Mouse (Mus musculus): ENCODE measurements around the gene Lpp. TPM values are rescaled to one million over a fixed set of nuclear protein-coding genes. Genes with fewer than 3 reads are reported as not detected.

Gene Lpp
- total and polyA plus RNA-seq, 3 experiments = 0.16 TPM; not detected in 2

DNA sequence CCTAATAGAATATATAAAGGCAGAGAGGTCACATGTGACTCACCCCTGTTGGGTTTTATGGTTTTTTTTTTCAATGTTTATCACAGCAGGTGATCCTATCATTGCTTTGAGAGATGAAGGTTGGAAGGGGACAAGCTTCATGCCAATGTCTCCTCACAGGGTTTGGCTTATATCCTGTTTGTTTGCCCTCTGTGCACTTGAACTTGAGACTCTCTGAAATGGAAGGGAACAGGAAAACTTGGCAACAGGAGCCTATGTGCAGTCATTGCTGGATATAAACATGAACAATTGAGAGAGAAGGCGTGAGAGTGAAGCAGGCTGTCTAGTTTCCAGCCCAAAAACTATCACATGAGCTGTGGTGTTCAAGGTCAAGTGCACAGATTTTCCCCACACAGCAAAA, 508.8 kb downstream of the Lpp start:
- Histone ChIP-seq H3K4me3 (ENCODE audit: low read depth, low read length) (no peak overlapping the region), H3K36me3 (replicated peaks) (no peaks in the 10 kb centered on the region), H3K27me3 (ENCODE audit: insufficient read depth, low read length) (no peaks in the 10 kb centered on the region), H3K9me3 (replicated peaks) (peaks cover 10% of the 10 kb centered on the region; the same call in 1 of the 2 replicates), H3K4me1 (ENCODE audit: insufficient read depth, low read depth, low read length) (no peaks in the 10 kb centered on the region)
- no peak for ATAC-seq (ENCODE audit: extremely low read depth, insufficient number of reproducible peaks, low FRiP score, poor library complexity, severe bottlenecking)
- no peak for DNase-seq (ENCODE audit: low spot score)
- TF ChIP-seq CTCF (IDR thresholded peaks at IDR 0.05; ENCODE audit: low read depth, low read length) (no peak), GATA1 (IDR thresholded peaks at IDR 0.05; ENCODE audit: borderline replicate concordance, low read length) (no peak), TAL1 (conservative IDR thresholded peaks at IDR 0.05; ENCODE audit: low read depth, low read length) (no peak), POLR2AphosphoS5 (IDR thresholded peaks at IDR 0.05; ENCODE audit: insufficient replicate concordance, low read depth, low read length) (no peak), GATA2 (IDR thresholded peaks at IDR 0.05; ENCODE audit: borderline replicate concordance, low read depth, low read length) (no peak)

DNA sequence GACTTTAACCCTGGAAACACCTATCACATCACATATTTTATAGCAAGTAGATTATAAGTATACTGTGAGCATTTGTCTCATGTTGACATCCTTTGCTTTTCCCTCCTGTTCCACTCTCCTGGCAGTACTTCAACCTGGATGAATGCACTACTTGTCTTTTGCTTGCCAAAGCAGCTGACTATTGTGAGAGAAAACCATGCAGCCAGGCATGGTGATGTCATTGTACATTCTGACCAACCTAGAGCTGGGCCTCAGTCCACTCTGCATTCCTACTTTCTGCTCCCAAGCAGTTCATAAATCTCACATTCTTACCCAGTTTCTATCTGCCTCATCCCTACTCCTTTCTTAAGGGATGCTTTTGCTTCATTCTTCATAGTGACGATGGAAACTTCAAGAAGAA, 515.6 kb downstream of the Lpp start:
- Histone ChIP-seq H3K36me3 (replicated peaks) (no peaks in the 10 kb centered on the region), H3K4me1 (ENCODE audit: insufficient read depth, low read depth, low read length) (no peaks in the 10 kb centered on the region), H3K9me3 (replicated peaks) (peaks cover 8% of the 10 kb centered on the region), H3K27me3 (ENCODE audit: insufficient read depth, low read length) (no peaks in the 10 kb centered on the region), H3K4me3 (ENCODE audit: low read depth, low read length) (no peak overlapping the region)
- TF ChIP-seq GATA1 (IDR thresholded peaks at IDR 0.05; ENCODE audit: borderline replicate concordance, low read length) = no peak
- no peak for TF ChIP-seq GATA2 (IDR thresholded peaks at IDR 0.05; ENCODE audit: borderline replicate concordance, low read depth, low read length)
- no peak for TF ChIP-seq POLR2AphosphoS5 (IDR thresholded peaks at IDR 0.05; ENCODE audit: insufficient replicate concordance, low read depth, low read length)
- TF ChIP-seq TAL1 (conservative IDR thresholded peaks at IDR 0.05; ENCODE audit: low read depth, low read length) = no peak
- no peak for TF ChIP-seq CTCF (IDR thresholded peaks at IDR 0.05; ENCODE audit: low read depth, low read length)
- ATAC-seq (ENCODE audit: extremely low read depth, insufficient number of reproducible peaks, low FRiP score, poor library complexity, severe bottlenecking) (no peak), DNase-seq (ENCODE audit: low spot score) (no peak)

DNA sequence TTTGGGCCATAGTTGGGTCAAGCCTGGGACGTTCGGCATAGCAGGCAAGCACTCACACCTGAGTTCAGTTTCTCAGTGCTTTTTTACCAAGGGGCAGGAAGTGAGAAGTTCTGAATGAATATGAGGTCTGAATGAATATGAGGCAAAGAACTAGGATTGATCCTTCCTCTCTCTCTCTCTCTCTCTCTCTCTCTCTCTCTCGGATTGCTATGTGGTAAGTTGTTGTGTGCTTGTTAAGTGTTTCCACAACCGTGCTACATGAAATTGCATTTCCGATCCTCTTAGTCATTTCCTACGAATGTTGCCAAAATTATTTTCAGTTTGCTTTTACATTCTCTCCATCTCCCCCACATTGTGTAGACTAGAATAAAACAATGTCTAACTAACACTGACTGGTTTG, 517.0 kb downstream of the Lpp start:
- H3K4me3 ChIP-seq (ENCODE audit: low read depth, low read length) = no peak overlapping the region
- DNase-seq (ENCODE audit: low spot score) (no peak), ATAC-seq (ENCODE audit: extremely low read depth, insufficient number of reproducible peaks, low FRiP score, poor library complexity, severe bottlenecking) (no peak)
- peaks cover 8% of the 10 kb centered on the region for H3K9me3 ChIP-seq (replicated peaks)
- no peaks in the 10 kb centered on the region for H3K4me1 ChIP-seq (ENCODE audit: insufficient read depth, low read depth, low read length)
- H3K36me3 ChIP-seq (replicated peaks) = no peaks in the 10 kb centered on the region
- no peaks in the 10 kb centered on the region for H3K27me3 ChIP-seq (ENCODE audit: insufficient read depth, low read length)
- TF ChIP-seq GATA2 (IDR thresholded peaks at IDR 0.05; ENCODE audit: borderline replicate concordance, low read depth, low read length) (no peak), GATA1 (IDR thresholded peaks at IDR 0.05; ENCODE audit: borderline replicate concordance, low read length) (no peak), CTCF (IDR thresholded peaks at IDR 0.05; ENCODE audit: low read depth, low read length) (no peak), POLR2AphosphoS5 (IDR thresholded peaks at IDR 0.05; ENCODE audit: insufficient replicate concordance, low read depth, low read length) (no peak), TAL1 (conservative IDR thresholded peaks at IDR 0.05; ENCODE audit: low read depth, low read length) (no peak)

DNA sequence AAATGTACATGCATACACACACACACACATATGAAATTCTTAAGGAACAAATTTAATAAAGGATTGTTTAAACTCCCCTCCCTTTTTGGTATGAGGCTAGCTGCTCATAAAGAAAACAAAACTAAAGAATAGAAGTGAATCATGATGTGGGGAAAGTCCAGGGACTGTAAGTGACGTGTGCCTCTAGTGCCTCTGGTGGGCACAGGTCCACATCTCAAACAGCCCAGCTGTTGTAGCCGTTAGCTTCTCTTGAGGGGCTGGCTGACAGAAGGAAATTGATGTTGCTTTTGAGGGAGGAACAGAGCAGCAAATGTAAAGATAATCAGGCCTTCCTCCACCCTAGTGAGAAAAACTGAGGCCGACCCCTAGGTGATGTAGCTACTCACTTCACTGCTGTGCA, 517.5 kb downstream of the Lpp start:
- Histone ChIP-seq H3K4me3 (ENCODE audit: low read depth, low read length) (no peak overlapping the region), H3K36me3 (replicated peaks) (no peaks in the 10 kb centered on the region), H3K4me1 (ENCODE audit: insufficient read depth, low read depth, low read length) (no peaks in the 10 kb centered on the region), H3K27me3 (ENCODE audit: insufficient read depth, low read length) (no peaks in the 10 kb centered on the region), H3K9me3 (replicated peaks) (peaks cover 9% of the 10 kb centered on the region)
- ATAC-seq (ENCODE audit: extremely low read depth, insufficient number of reproducible peaks, low FRiP score, poor library complexity, severe bottlenecking) (no peak), DNase-seq (ENCODE audit: low spot score) (no peak)
- TF ChIP-seq CTCF (IDR thresholded peaks at IDR 0.05; ENCODE audit: low read depth, low read length) (no peak), GATA1 (IDR thresholded peaks at IDR 0.05; ENCODE audit: borderline replicate concordance, low read length) (no peak), POLR2AphosphoS5 (IDR thresholded peaks at IDR 0.05; ENCODE audit: insufficient replicate concordance, low read depth, low read length) (no peak), GATA2 (IDR thresholded peaks at IDR 0.05; ENCODE audit: borderline replicate concordance, low read depth, low read length) (no peak), TAL1 (conservative IDR thresholded peaks at IDR 0.05; ENCODE audit: low read depth, low read length) (no peak)

DNA sequence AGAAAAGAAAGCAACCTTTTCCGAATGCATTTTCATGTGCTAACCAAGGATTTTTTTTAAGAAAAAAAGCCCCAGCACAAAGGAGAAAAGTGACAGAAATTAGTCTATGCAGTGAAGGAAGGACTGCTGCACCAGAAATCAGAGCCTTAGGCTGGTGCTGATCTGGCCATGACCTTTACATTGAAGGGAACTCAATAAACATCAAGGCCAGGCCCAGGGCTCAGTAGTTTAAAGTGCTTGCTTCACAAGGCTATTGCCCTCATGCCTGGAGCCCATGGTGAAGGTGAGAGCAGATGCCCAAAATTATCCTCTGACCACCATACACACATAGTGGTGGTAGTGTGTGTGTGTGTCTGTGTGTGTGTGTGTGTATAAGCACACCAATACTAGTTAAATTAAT, 519.1 kb downstream of the Lpp start:
- H3K4me3 ChIP-seq (ENCODE audit: low read depth, low read length) = no peak overlapping the region
- H3K9me3 ChIP-seq (replicated peaks) = peaks cover 14% of the 10 kb centered on the region
- TF ChIP-seq POLR2AphosphoS5 (IDR thresholded peaks at IDR 0.05; ENCODE audit: insufficient replicate concordance, low read depth, low read length) (no peak), GATA1 (IDR thresholded peaks at IDR 0.05; ENCODE audit: borderline replicate concordance, low read length) (no peak), GATA2 (IDR thresholded peaks at IDR 0.05; ENCODE audit: borderline replicate concordance, low read depth, low read length) (no peak), CTCF (IDR thresholded peaks at IDR 0.05; ENCODE audit: low read depth, low read length) (no peak), TAL1 (conservative IDR thresholded peaks at IDR 0.05; ENCODE audit: low read depth, low read length) (no peak)
- ATAC-seq (ENCODE audit: extremely low read depth, insufficient number of reproducible peaks, low FRiP score, poor library complexity, severe bottlenecking) (no peak), DNase-seq (ENCODE audit: low spot score) (no peak)
- no peaks in the 10 kb centered on the region for H3K4me1 ChIP-seq (ENCODE audit: insufficient read depth, low read depth, low read length)
- H3K27me3 ChIP-seq (ENCODE audit: insufficient read depth, low read length) = no peaks in the 10 kb centered on the region
- no peaks in the 10 kb centered on the region for H3K36me3 ChIP-seq (replicated peaks)

DNA sequence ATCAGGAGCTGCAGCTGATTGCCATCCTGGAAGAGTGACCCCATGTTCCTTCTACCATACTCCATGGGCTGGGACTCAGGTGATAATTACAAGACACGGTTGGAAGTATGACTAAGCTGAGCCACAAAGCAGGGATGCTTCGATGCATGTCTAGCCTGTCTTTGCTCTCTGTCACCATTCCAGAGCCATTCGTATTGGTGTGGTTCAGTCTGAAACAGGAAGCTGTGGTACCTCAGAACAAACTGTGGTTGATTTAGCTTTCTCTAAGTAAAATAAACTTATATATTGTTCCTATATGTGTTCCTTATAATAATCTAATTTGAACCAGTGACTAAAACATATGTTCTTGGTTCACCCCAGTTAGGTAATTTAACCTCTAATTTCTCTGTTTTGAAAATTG, 519.7 kb downstream of the Lpp start:
- Histone ChIP-seq H3K36me3 (replicated peaks) (no peaks in the 10 kb centered on the region), H3K4me3 (ENCODE audit: low read depth, low read length) (no peak overlapping the region), H3K4me1 (ENCODE audit: insufficient read depth, low read depth, low read length) (no peaks in the 10 kb centered on the region), H3K9me3 (replicated peaks) (peaks cover 14% of the 10 kb centered on the region), H3K27me3 (ENCODE audit: insufficient read depth, low read length) (no peaks in the 10 kb centered on the region)
- TF ChIP-seq POLR2AphosphoS5 (IDR thresholded peaks at IDR 0.05; ENCODE audit: insufficient replicate concordance, low read depth, low read length) (no peak), GATA2 (IDR thresholded peaks at IDR 0.05; ENCODE audit: borderline replicate concordance, low read depth, low read length) (no peak), TAL1 (conservative IDR thresholded peaks at IDR 0.05; ENCODE audit: low read depth, low read length) (no peak), CTCF (IDR thresholded peaks at IDR 0.05; ENCODE audit: low read depth, low read length) (no peak), GATA1 (IDR thresholded peaks at IDR 0.05; ENCODE audit: borderline replicate concordance, low read length) (no peak)
- no peak for ATAC-seq (ENCODE audit: extremely low read depth, insufficient number of reproducible peaks, low FRiP score, poor library complexity, severe bottlenecking)
- DNase-seq (ENCODE audit: low spot score) = no peak
